Comparison of ENCODE assay signal across 7 mouse cellular contexts in genomic region chr6:97204952-97205351, GRCm38 (mm10). TPM values are rescaled to one million over a fixed set of nuclear protein-coding genes. Genes with fewer than 3 reads are reported as not detected.
DNase-seq lines count a peak whose midpoint lies in the region; ATAC-seq and TF ChIP-seq lines count a peak whose summit lies in the region.

No protein-coding gene starts in this region.

- H3K36me3 ChIP-seq in heart, postnatal 0 days (replicated peaks; ENCODE audit: control insufficient read depth, insufficient read depth, low read length) = 0 out of 2 replicates have a peak, but pooled peaks cover 8% of the 10 kb centered on the region
- no peaks in the 10 kb centered on the region for H3K36me3 ChIP-seq in limb, embryonic 11.5 days (ENCODE audit: control insufficient read depth, insufficient read depth, low read length)
- peaks cover 13% of the 10 kb centered on the region for H3K36me3 ChIP-seq in myocyte (ENCODE audit: control insufficient read depth, insufficient read depth)

- H3K9ac ChIP-seq in heart, postnatal 0 days (replicated peaks; ENCODE audit: low read depth, low read length) = peak overlapping the region; percentile 99
- H3K9ac ChIP-seq in limb, embryonic 11.5 days (ENCODE audit: low read length) = peak overlapping the region; percentile 95

- no peaks in the 10 kb centered on the region for H3K4me1 ChIP-seq in cerebellum, adult 2 months (ENCODE audit: control insufficient read depth, insufficient read depth, low read length)
- peaks cover 14% of the 10 kb centered on the region for H3K4me1 ChIP-seq in heart, postnatal 0 days (ENCODE audit: control insufficient read depth, insufficient read depth)
- peaks cover 4% of the 10 kb centered on the region for H3K4me1 ChIP-seq in limb, embryonic 11.5 days (ENCODE audit: control insufficient read depth, insufficient read depth, low read length)

- DNase-seq in 3T3-L1 (ENCODE audit: low read depth, low spot score) = peak; percentile 37
- DNase-seq in 416B (ENCODE audit: low read depth) = peak; percentile 26
- DNase-seq in cerebellum, adult 2 months = peak in 1 of 2 experiments; percentile 51
- peak; percentile 24 for DNase-seq in heart, postnatal 0 days (ENCODE audit: low spot score)
- peak; percentile 62 for DNase-seq in limb, embryonic 11.5 days (ENCODE audit: low spot score)
- DNase-seq in layer of hippocampus, postnatal 14 days (ENCODE audit: low spot score in 2 of 2) = no peak

- under 1% methylated on average over 16 of the region's 16 CpGs for WGBS in cerebellum, adult 2 months
- WGBS in heart, postnatal 0 days = 0% methylated on average over 16 of the region's 16 CpGs
- WGBS in limb, embryonic 11.5 days = under 1% methylated on average over 16 of the region's 16 CpGs

- TF ChIP-seq EP300 in heart, postnatal 0 days (IDR thresholded peaks at IDR 0.05; ENCODE audit: low read depth) = no peak

- peak overlapping the region; percentile 70 for H3K4me3 ChIP-seq in cerebellum, adult 2 months (replicated peaks; ENCODE audit: insufficient read depth, low read depth, low read length)
- H3K4me3 ChIP-seq in heart, postnatal 0 days (ENCODE audit: low read depth, low read length) = peak overlapping the region; percentile 96
- peak overlapping the region; percentile 87 for H3K4me3 ChIP-seq in limb, embryonic 11.5 days (ENCODE audit: low read depth, low read length)
- peak overlapping the region; percentile 62 for H3K4me3 ChIP-seq in myocyte

- ATAC-seq in heart, postnatal 0 days (ENCODE audit: insufficient read depth, low read depth) = peak; percentile 37
- peak; percentile 36; the same call in 1 of the 2 replicates for ATAC-seq in limb, embryonic 11.5 days (ENCODE audit: insufficient number of reproducible peaks, low FRiP score, low TSS enrichment, low read depth)

- H3K4me2 ChIP-seq in heart, postnatal 0 days (ENCODE audit: low read depth, low read length) = peak overlapping the region; percentile 88
- peak overlapping the region; percentile 50 for H3K4me2 ChIP-seq in limb, embryonic 11.5 days (ENCODE audit: low read depth, severe bottlenecking)
- H3K4me2 ChIP-seq in myocyte (ENCODE audit: low read depth) = peak overlapping the region; percentile 85

- H3K27me3 ChIP-seq in cerebellum, adult 2 months (ENCODE audit: control insufficient read depth, insufficient read depth, low read length) = no peaks in the 10 kb centered on the region
- no peaks in the 10 kb centered on the region for H3K27me3 ChIP-seq in heart, postnatal 0 days (ENCODE audit: control insufficient read depth, insufficient read depth, low read length)
- H3K27me3 ChIP-seq in limb, embryonic 11.5 days (ENCODE audit: control insufficient read depth, insufficient read depth, low read length) = no peaks in the 10 kb centered on the region
- H3K27me3 ChIP-seq in myocyte (ENCODE audit: control insufficient read depth, insufficient read depth, insufficient read length) = no peaks in the 10 kb centered on the region

- TF ChIP-seq POLR2A in cerebellum, adult 2 months (IDR thresholded peaks at IDR 0.05; ENCODE audit: borderline replicate concordance, insufficient read depth, low read length) = no peak
- TF ChIP-seq POLR2A in myocyte (IDR thresholded peaks at IDR 0.05; ENCODE audit: insufficient read length, low read depth) = no peak

- H3K27ac ChIP-seq in cerebellum, adult 2 months (ENCODE audit: insufficient read depth, low read length) = peak overlapping the region; percentile 17; the same call in 1 of the 2 replicates
- peak overlapping the region; percentile 92 for H3K27ac ChIP-seq in heart, postnatal 0 days (ENCODE audit: low read depth)
- peak overlapping the region; percentile 68; the same call in 1 of the 2 replicates for H3K27ac ChIP-seq in limb, embryonic 11.5 days (replicated peaks; ENCODE audit: low read depth, low read length)

- TF ChIP-seq CTCF in cerebellum, adult 2 months (IDR thresholded peaks at IDR 0.05; ENCODE audit: borderline replicate concordance, insufficient read depth, low read depth, low read length) = no peak
- no peak for TF ChIP-seq CTCF in heart, postnatal 0 days (IDR thresholded peaks at IDR 0.05; ENCODE audit: low read depth)

- H3ac ChIP-seq in myocyte (ENCODE audit: control insufficient read depth, insufficient read length) = peak overlapping the region; percentile 40

- peaks cover 52% of the 10 kb centered on the region for H3K79me2 ChIP-seq in myocyte (ENCODE audit: control insufficient read depth, insufficient read depth)

- H3K9me3 ChIP-seq in heart, postnatal 0 days (replicated peaks; ENCODE audit: control insufficient read depth, low read length) = no peaks in the 10 kb centered on the region
- H3K9me3 ChIP-seq in limb, embryonic 11.5 days (ENCODE audit: control insufficient read depth, low read length) = no peaks in the 10 kb centered on the region

TF ChIP-seq in myocyte, 11 proteins besides CTCF, POLR2A, EP300 and RAD21:
- TF ChIP-seq TCF12 (IDR thresholded peaks at IDR 0.05; ENCODE audit: insufficient read depth, poor library complexity, severe bottlenecking) = no peak
- no peak for TF ChIP-seq REST (IDR thresholded peaks at IDR 0.05; ENCODE audit: insufficient read depth, insufficient read length)
- TF ChIP-seq USF1 (IDR thresholded peaks at IDR 0.05; ENCODE audit: low read depth) = no peak
- TF ChIP-seq POLR2AphosphoS2 (IDR thresholded peaks at IDR 0.05; ENCODE audit: insufficient read length, low read depth) = no peak
- no peak for TF ChIP-seq MYOG (IDR thresholded peaks at IDR 0.05; ENCODE audit: control insufficient read depth in 1 of 3, insufficient read depth in 1 of 3, insufficient read length in 2 of 3, low read depth in 2 of 3)
- TF ChIP-seq SRF (IDR thresholded peaks at IDR 0.05; ENCODE audit: control insufficient read depth, insufficient read length, low read depth) = no peak
- no peak for TF ChIP-seq MYOD1 (IDR thresholded peaks at IDR 0.05; ENCODE audit: control insufficient read depth in 1 of 3, insufficient read length in 2 of 3, low read depth in 2 of 3)
- TF ChIP-seq CEBPB (IDR thresholded peaks at IDR 0.05; ENCODE audit: insufficient read depth, poor library complexity, severe bottlenecking) = no peak
- no peak for TF ChIP-seq E2F4 (IDR thresholded peaks at IDR 0.05; ENCODE audit: insufficient read depth)
- TF ChIP-seq TCF3 (IDR thresholded peaks at IDR 0.05; ENCODE audit: insufficient read length, low read depth) = no peak
- TF ChIP-seq MAX (IDR thresholded peaks at IDR 0.05; ENCODE audit: low read depth) = no peak

RNA-seq across cellular contexts. Expression of gene Uba3, which starts 0.5 kb away (rescaled TPM):
- polyA plus RNA-seq in cerebellum, adult 2 months (2012; rRNA removed) = 79.1 and 80.4 TPM in 2 replicates
- 71.6 and 79.7 TPM in 2 replicates for total RNA-seq in heart, postnatal 0 days (2014; rRNA removed; ENCODE audit: low replicate concordance)
- 54.4 and 58.3 TPM in 2 replicates for polyA plus RNA-seq in heart, postnatal 0 days (2015; fragmentation: Nextera tagmentation; extraction: Ambion mirVana)
- 102 and 116 TPM in 2 replicates for polyA plus RNA-seq in limb, embryonic 11.5 days (2014; fragmentation: Nextera tagmentation; extraction: Ambion mirVana)
- 43.7 TPM for polyA plus RNA-seq in myocyte (2012; fragmentation: generic; extraction: Trizol)
- 10 to 100 TPM; 62.1 to 65.7 TPM for total RNA-seq in layer of hippocampus, postnatal 14 days (2021)

RNA-seq across cellular contexts. Expression of gene Arl6ip5, which starts 5.5 kb away (rescaled TPM):
- 179 and 181 TPM in 2 replicates for polyA plus RNA-seq in cerebellum, adult 2 months (2012; rRNA removed)
- total RNA-seq in heart, postnatal 0 days (2014; rRNA removed; ENCODE audit: low replicate concordance) = 70.3 and 103 TPM in 2 replicates
- 83.7 and 91.1 TPM in 2 replicates for polyA plus RNA-seq in heart, postnatal 0 days (2015; fragmentation: Nextera tagmentation; extraction: Ambion mirVana)
- polyA plus RNA-seq in limb, embryonic 11.5 days (2014; fragmentation: Nextera tagmentation; extraction: Ambion mirVana) = 23.3 and 30.4 TPM in 2 replicates
- 750 TPM for polyA plus RNA-seq in myocyte (2012; fragmentation: generic; extraction: Trizol)
- total RNA-seq in layer of hippocampus, postnatal 14 days (2021) = 100 to 1,000 TPM; 156 to 168 TPM

RNA-seq across cellular contexts. Expression of gene Tmf1, which starts 26.0 kb away (rescaled TPM):
- polyA plus RNA-seq in cerebellum, adult 2 months (2012; rRNA removed) = 13.4 and 14.2 TPM in 2 replicates
- 8.1 and 12.8 TPM in 2 replicates for total RNA-seq in heart, postnatal 0 days (2014; rRNA removed; ENCODE audit: low replicate concordance)
- polyA plus RNA-seq in heart, postnatal 0 days (2015; fragmentation: Nextera tagmentation; extraction: Ambion mirVana) = 27.2 and 29.1 TPM in 2 replicates
- 30.1 and 31.1 TPM in 2 replicates for polyA plus RNA-seq in limb, embryonic 11.5 days (2014; fragmentation: Nextera tagmentation; extraction: Ambion mirVana)
- 11.7 TPM for polyA plus RNA-seq in myocyte (2012; fragmentation: generic; extraction: Trizol)
- total RNA-seq in layer of hippocampus, postnatal 14 days (2021) = 10 to 100 TPM; 56.9 to 57.9 TPM

RNA-seq across cellular contexts. Expression of gene Lmod3, which starts 47.6 kb away (rescaled TPM):
- polyA plus RNA-seq in cerebellum, adult 2 months (2012; rRNA removed) = 0.06 and 0.08 TPM in 2 replicates
- total RNA-seq in heart, postnatal 0 days (2014; rRNA removed; ENCODE audit: low replicate concordance) = 6.4 and 8.9 TPM in 2 replicates
- polyA plus RNA-seq in heart, postnatal 0 days (2015; fragmentation: Nextera tagmentation; extraction: Ambion mirVana) = 34.5 and 39.1 TPM in 2 replicates
- polyA plus RNA-seq in limb, embryonic 11.5 days (2014; fragmentation: Nextera tagmentation; extraction: Ambion mirVana) = 0.96 and 1.2 TPM in 2 replicates
- polyA plus RNA-seq in myocyte (2012; fragmentation: generic; extraction: Trizol) = 55.6 TPM
- not detected for total RNA-seq in layer of hippocampus, postnatal 14 days (2021)

RNA-seq across cellular contexts. Expression of gene Eogt, which starts 56.0 kb away (rescaled TPM):
- polyA plus RNA-seq in cerebellum, adult 2 months (2012; rRNA removed) = 20.7 and 21.8 TPM in 2 replicates
- total RNA-seq in heart, postnatal 0 days (2014; rRNA removed; ENCODE audit: low replicate concordance) = 13.9 and 40.0 TPM in 2 replicates
- polyA plus RNA-seq in heart, postnatal 0 days (2015; fragmentation: Nextera tagmentation; extraction: Ambion mirVana) = 6.6 and 7.0 TPM in 2 replicates
- polyA plus RNA-seq in limb, embryonic 11.5 days (2014; fragmentation: Nextera tagmentation; extraction: Ambion mirVana) = 16.1 and 19.4 TPM in 2 replicates
- 4.4 TPM for polyA plus RNA-seq in myocyte (2012; fragmentation: generic; extraction: Trizol)
- total RNA-seq in layer of hippocampus, postnatal 14 days (2021) = 10 to 100 TPM; 32.1 to 38.3 TPM

Comparison
In these comparisons a context has a peak if more than half of its experiments do, and no peak if none do; other contexts are left out.
1. DNase-seq: peak in 3T3-L1 (single experiment), 416B (single experiment), heart, postnatal 0 days (single experiment) and limb, embryonic 11.5 days (single experiment); none in layer of hippocampus, postnatal 14 days (0 of 2).
2. H3K27ac ChIP-seq: peak in every context shown above with its lines; median percentile 92 in heart, postnatal 0 days; 68 in limb, embryonic 11.5 days; 17 in cerebellum, adult 2 months.
3. Peak in every context shown above with its lines, with median percentiles within 50 percentile points of each other: H3K4me3 ChIP-seq and H3K4me2 ChIP-seq.